Mouse (Mus musculus): ENCODE data around the gene Mdn1.

DNA sequence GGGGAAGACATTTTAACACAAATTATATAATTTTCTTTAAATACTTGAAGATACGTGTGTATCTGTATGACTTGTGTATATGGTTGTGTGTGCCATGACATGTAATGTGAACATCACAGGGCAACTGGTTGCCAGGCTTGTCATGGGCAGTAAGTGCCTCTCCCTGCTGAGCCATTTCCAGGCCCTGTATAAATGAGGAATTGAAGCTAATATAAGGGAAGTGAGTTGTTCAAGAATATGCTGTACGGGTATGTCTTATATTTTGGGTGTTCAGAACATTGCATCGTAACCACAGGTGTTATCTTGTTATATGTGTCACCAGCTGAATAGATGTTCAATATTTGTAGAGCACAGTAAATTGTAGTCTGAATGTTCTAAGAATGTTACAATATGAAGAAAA is 20.6 kb downstream of the Mdn1 start:
- no peak for TF ChIP-seq CTCF (IDR thresholded peaks at IDR 0.05 in 2 of 3, conservative IDR thresholded peaks at IDR 0.05 in 1 of 3; ENCODE audit: control insufficient read depth in 1 of 3, insufficient read depth in 1 of 3, low read depth in 2 of 3, low read length in 3 of 3, poor library complexity in 1 of 3, severe bottlenecking in 1 of 3)
- no peak for TF ChIP-seq ZC3H11A (IDR thresholded peaks at IDR 0.05; ENCODE audit: low read depth, low read length)
- no peak for TF ChIP-seq POLR2A (IDR thresholded peaks at IDR 0.05; ENCODE audit: control insufficient read depth in 1 of 2, insufficient read depth in 1 of 2, low read depth in 1 of 2, low read length in 2 of 2, poor library complexity in 1 of 2)
- TF ChIP-seq CHD1 (IDR thresholded peaks at IDR 0.05; ENCODE audit: low read depth, low read length): no peak
- TF ChIP-seq ZNF384 (IDR thresholded peaks at IDR 0.05; ENCODE audit: low read depth, low read length): no peak
- no peak for TF ChIP-seq RCOR1 (IDR thresholded peaks at IDR 0.05; ENCODE audit: low read depth, low read length)
- no peak for TF ChIP-seq EP300 (IDR thresholded peaks at IDR 0.05; ENCODE audit: low read depth in 1 of 2, low read length in 2 of 2)
- TF ChIP-seq SIN3A (IDR thresholded peaks at IDR 0.05; ENCODE audit: low read length): no peak
- no peak for TF ChIP-seq CHD2 (IDR thresholded peaks at IDR 0.05; ENCODE audit: low read length)
- TF ChIP-seq ELF1 (IDR thresholded peaks at IDR 0.05; ENCODE audit: low read depth, low read length): no peak
- TF ChIP-seq ETS1 (IDR thresholded peaks at IDR 0.05; ENCODE audit: low read depth, low read length): no peak
- TF ChIP-seq ZKSCAN1 (IDR thresholded peaks at IDR 0.05; ENCODE audit: low read depth, low read length): no peak
- TF ChIP-seq TCF12 (IDR thresholded peaks at IDR 0.05; ENCODE audit: low read depth, low read length): no peak
- no peak for TF ChIP-seq NRF1 (IDR thresholded peaks at IDR 0.05; ENCODE audit: insufficient read depth, low read depth, low read length, poor library complexity, severe bottlenecking)
